Mouse (Mus musculus) heart, adult 10 weeks (tissue): ENCODE data around the gene Olfr944. TPM values are rescaled to one million over a fixed set of nuclear protein-coding genes. Genes with fewer than 3 reads are reported as not detected.

Experiments
- polyA plus RNA-seq: library from polyadenylated mRNA; stranded (reverse); fragments of 350-450 nt; fragmentation: Illumina TruSeq; extraction: RNeasy Lipid Tissue Mini Kit (QIAGEN cat#74804); gene quantifications from one replicate; pipeline ENCODE4 v1.2.3, GENCODE M21; 2014; ENCODE audit warnings: low read depth, low replicate concordance

The Olfr944 gene
- polyA plus RNA-seq, result not detected

DNA sequence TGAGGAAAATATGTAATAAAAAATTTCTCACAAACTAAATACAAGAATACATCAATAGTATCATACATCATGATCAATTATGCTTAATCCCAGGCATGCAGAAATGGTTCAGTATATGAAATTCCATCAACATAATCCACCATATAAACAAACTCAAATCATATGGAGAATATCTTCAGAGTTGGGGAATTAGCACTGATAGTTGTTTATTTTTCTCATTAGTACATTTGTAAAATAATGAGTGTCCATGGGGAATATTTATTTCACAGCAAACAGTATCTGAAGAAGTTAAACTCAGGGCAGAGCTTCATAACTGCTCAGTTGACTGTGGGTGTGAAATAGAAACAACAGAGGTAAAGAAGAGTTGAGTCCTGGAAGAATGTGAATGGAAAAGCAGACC is at the start of gene Olfr944:
Gene Olfr944 (plus strand): TSS at position 301 of the 400 bp plus-strand sequence.

GRCm38 (mm10) chr9:39166004-39166403 is 35.7 kb upstream of the Olfr944 start, which contains the start of gene Olfr943:
TSS of gene Olfr943 (plus strand) at chr9:39166304.

DNA sequence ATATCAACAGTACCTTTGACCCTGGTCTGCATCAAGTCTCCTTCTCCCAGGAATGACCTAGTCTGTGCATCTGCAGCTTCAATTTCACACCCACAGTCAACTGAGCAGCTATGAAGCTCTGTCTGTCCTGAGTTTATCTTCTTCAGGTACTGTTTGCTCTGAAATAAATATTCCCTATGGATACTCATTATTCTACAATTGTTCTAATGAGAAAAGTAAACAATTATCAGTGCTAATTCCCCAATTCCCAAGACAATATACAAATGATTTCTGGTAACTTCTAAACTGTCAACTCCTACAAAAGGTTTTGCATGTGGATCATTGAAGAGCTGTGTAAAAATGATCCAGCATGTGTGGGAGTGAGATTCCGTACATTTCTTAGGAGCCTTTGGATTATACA is 48.2 kb downstream of the Olfr944 start, which contains the start of gene Olfr1537:
Gene Olfr1537 (minus strand): TSS at position 101 of the 400 bp plus-strand sequence.

Other genes with a start within 250 kb of the Olfr944 start
- not detected for gene Olfr933, start 229.6 kb upstream of the Olfr944 start, polyA plus RNA-seq
- gene Olfr934, start 213.6 kb upstream of the Olfr944 start, polyA plus RNA-seq, result not detected
- not detected for gene Olfr935, start 202.2 kb upstream of the Olfr944 start, polyA plus RNA-seq
- not detected for gene Olfr146, start 178.5 kb upstream of the Olfr944 start, polyA plus RNA-seq
- not detected for gene Olfr937, start 137.0 kb upstream of the Olfr944 start, polyA plus RNA-seq
- not detected for gene Olfr938, start 123.0 kb upstream of the Olfr944 start, polyA plus RNA-seq
- gene Olfr27, start 73.8 kb upstream of the Olfr944 start, polyA plus RNA-seq, result not detected
- gene Olfr943, start 35.6 kb upstream of the Olfr944 start, polyA plus RNA-seq, result not detected
- gene Olfr1537, start 48.1 kb downstream of the Olfr944 start, polyA plus RNA-seq, result not detected
- not detected for gene Olfr945, start 74.9 kb downstream of the Olfr944 start, polyA plus RNA-seq
- not detected for gene Olfr948, start 124.1 kb downstream of the Olfr944 start, polyA plus RNA-seq
- gene Olfr951, start 185.5 kb downstream of the Olfr944 start, polyA plus RNA-seq, result not detected
- not detected for gene Olfr952, start 225.2 kb downstream of the Olfr944 start, polyA plus RNA-seq